Mouse (Mus musculus): ENCODE measurements around the gene Slc17a2.

DNA sequence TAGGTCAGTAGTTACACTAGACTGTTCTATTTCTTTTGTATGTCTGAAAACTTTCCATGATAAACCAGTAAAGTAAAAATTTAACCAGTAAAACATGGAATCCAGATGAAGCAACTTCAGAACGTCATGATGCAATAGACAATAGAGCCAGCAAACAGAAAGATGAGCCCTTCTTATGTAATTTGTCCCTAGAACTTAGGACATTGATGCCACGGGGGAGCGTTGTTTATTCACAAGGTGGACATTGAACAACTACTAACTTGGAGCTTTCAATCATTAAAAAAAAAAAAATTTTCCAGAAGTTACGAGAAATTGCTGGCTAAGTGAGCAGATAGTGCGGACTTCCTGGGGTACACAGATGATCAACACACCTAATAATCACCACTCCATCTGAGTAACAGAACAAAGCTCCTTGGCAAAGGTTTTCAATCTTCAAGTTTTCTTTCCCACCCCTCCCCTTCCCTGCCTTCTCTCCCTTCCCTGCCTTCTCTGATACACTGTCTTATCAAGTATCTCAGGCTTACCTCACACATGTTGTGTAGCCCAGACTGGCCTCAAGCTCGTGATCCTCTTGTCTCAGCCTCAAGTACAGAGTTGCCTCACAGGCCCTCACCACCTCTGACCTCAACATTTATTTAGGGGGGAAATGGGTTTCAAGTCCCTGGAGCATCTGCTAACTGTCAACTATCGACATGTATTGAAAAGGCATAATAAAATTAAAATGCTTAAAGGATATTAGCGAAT is 62.2 kb downstream of the Slc17a2 start:
- no peak for TF ChIP-seq CTCF (IDR thresholded peaks at IDR 0.05; ENCODE audit: low read depth, low read length)
- no peak for TF ChIP-seq GATA1 (IDR thresholded peaks at IDR 0.05; ENCODE audit: borderline replicate concordance, low read length)
